Mouse (Mus musculus): ENCODE data around the gene Efcab9. TPM values are rescaled to one million over a fixed set of nuclear protein-coding genes. Genes with fewer than 3 reads are reported as not detected.
A peak's percentile ranks its signal among the peaks of the same experiment; 100 is the strongest.

Gene Efcab9
- polyA plus RNA-seq, 1 experiment: not detected

GRCm38 (mm10) chr11:32561465-32562355 lies 29.8 kb upstream of the Efcab9 start:
- TF ChIP-seq POLR2A (IDR thresholded peaks at IDR 0.05; ENCODE audit: borderline replicate concordance, control insufficient read depth, low read depth, low read length): no peak
- TF ChIP-seq CTCF (IDR thresholded peaks at IDR 0.05; ENCODE audit: control insufficient read depth, insufficient read depth, low read length): no peak
- WGBS: 34% methylated on average over 10 of the region's 10 CpGs
- H3K4me1 ChIP-seq (ENCODE audit: control insufficient read depth, insufficient read depth, low read length): peaks cover 29% of the 10 kb centered on the region
- H3K4me3 ChIP-seq (replicated peaks; ENCODE audit: control insufficient read depth, low read depth, low read length): no peak overlapping the region
- no peak overlapping the region; the same call in 1 of the 2 replicates for H3K27ac ChIP-seq (ENCODE audit: control insufficient read depth, insufficient read depth, low read depth, low read length, poor library complexity)

GRCm38 (mm10) chr11:32560015-32560770 lies 28.3 kb upstream of the Efcab9 start:
- WGBS: 81% methylated on average over 12 of the region's 12 CpGs
- no peak for TF ChIP-seq POLR2A (IDR thresholded peaks at IDR 0.05; ENCODE audit: borderline replicate concordance, control insufficient read depth, low read depth, low read length)
- TF ChIP-seq CTCF (IDR thresholded peaks at IDR 0.05; ENCODE audit: control insufficient read depth, insufficient read depth, low read length): no peak
- H3K4me1 ChIP-seq (ENCODE audit: control insufficient read depth, insufficient read depth, low read length): peaks cover 28% of the 10 kb centered on the region
- no peak overlapping the region for H3K4me3 ChIP-seq (replicated peaks; ENCODE audit: control insufficient read depth, low read depth, low read length)
- no peak overlapping the region for H3K27ac ChIP-seq (ENCODE audit: control insufficient read depth, insufficient read depth, low read depth, low read length, poor library complexity)

- peaks cover 20% of the 10 kb centered on the region for H3K4me1 ChIP-seq (ENCODE audit: control insufficient read depth, insufficient read depth, low read length)
- TF ChIP-seq POLR2A (IDR thresholded peaks at IDR 0.05; ENCODE audit: borderline replicate concordance, control insufficient read depth, low read depth, low read length) (no peak), CTCF (IDR thresholded peaks at IDR 0.05; ENCODE audit: control insufficient read depth, insufficient read depth, low read length) (no peak)
- no peak overlapping the region for H3K4me3 ChIP-seq (replicated peaks; ENCODE audit: control insufficient read depth, low read depth, low read length)
- 8% methylated on average over 8 of the region's 8 CpGs for WGBS
- peak overlapping the region; percentile 74 for H3K27ac ChIP-seq (ENCODE audit: control insufficient read depth, insufficient read depth, low read depth, low read length, poor library complexity)
These were observed 26.8 kb upstream of the Efcab9 start for GRCm38 (mm10) chr11:32558677-32559076.

GRCm38 (mm10) chr11:32558026-32558425 lies 26.1 kb upstream of the Efcab9 start:
- H3K4me3 ChIP-seq (replicated peaks; ENCODE audit: control insufficient read depth, low read depth, low read length): no peak overlapping the region
- H3K27ac ChIP-seq (ENCODE audit: control insufficient read depth, insufficient read depth, low read depth, low read length, poor library complexity): no peak overlapping the region
- no peak for TF ChIP-seq POLR2A (IDR thresholded peaks at IDR 0.05; ENCODE audit: borderline replicate concordance, control insufficient read depth, low read depth, low read length)
- TF ChIP-seq CTCF (IDR thresholded peaks at IDR 0.05; ENCODE audit: control insufficient read depth, insufficient read depth, low read length): no peak
- 66% methylated on average over 4 of the region's 4 CpGs for WGBS
- H3K4me1 ChIP-seq (ENCODE audit: control insufficient read depth, insufficient read depth, low read length): peaks cover 17% of the 10 kb centered on the region

GRCm38 (mm10) chr11:32556333-32556990 lies 24.6 kb upstream of the Efcab9 start:
- 67% methylated on average over 10 of the region's 10 CpGs for WGBS
- H3K4me3 ChIP-seq (replicated peaks; ENCODE audit: control insufficient read depth, low read depth, low read length): no peak overlapping the region
- H3K27ac ChIP-seq (ENCODE audit: control insufficient read depth, insufficient read depth, low read depth, low read length, poor library complexity): no peak overlapping the region
- TF ChIP-seq CTCF (IDR thresholded peaks at IDR 0.05; ENCODE audit: control insufficient read depth, insufficient read depth, low read length) (no peak), POLR2A (IDR thresholded peaks at IDR 0.05; ENCODE audit: borderline replicate concordance, control insufficient read depth, low read depth, low read length) (no peak)
- peaks cover 19% of the 10 kb centered on the region for H3K4me1 ChIP-seq (ENCODE audit: control insufficient read depth, insufficient read depth, low read length)

GRCm38 (mm10) chr11:32555103-32555689 lies 23.3 kb upstream of the Efcab9 start:
- WGBS: 68% methylated on average over 12 of the region's 12 CpGs
- TF ChIP-seq CTCF (IDR thresholded peaks at IDR 0.05; ENCODE audit: control insufficient read depth, insufficient read depth, low read length) (no peak), POLR2A (IDR thresholded peaks at IDR 0.05; ENCODE audit: borderline replicate concordance, control insufficient read depth, low read depth, low read length) (no peak)
- Histone ChIP-seq H3K4me1 (ENCODE audit: control insufficient read depth, insufficient read depth, low read length) (peaks cover 22% of the 10 kb centered on the region), H3K4me3 (replicated peaks; ENCODE audit: control insufficient read depth, low read depth, low read length) (no peak overlapping the region), H3K27ac (ENCODE audit: control insufficient read depth, insufficient read depth, low read depth, low read length, poor library complexity) (peak overlapping the region; percentile 20)

- WGBS: 25% methylated on average over 14 of the region's 14 CpGs
- peak overlapping the region; percentile 92 for H3K27ac ChIP-seq (ENCODE audit: control insufficient read depth, insufficient read depth, low read depth, low read length, poor library complexity)
- H3K4me1 ChIP-seq (ENCODE audit: control insufficient read depth, insufficient read depth, low read length): peaks cover 22% of the 10 kb centered on the region
- no peak for TF ChIP-seq POLR2A (IDR thresholded peaks at IDR 0.05; ENCODE audit: borderline replicate concordance, control insufficient read depth, low read depth, low read length)
- no peak for TF ChIP-seq CTCF (IDR thresholded peaks at IDR 0.05; ENCODE audit: control insufficient read depth, insufficient read depth, low read length)
- peak overlapping the region; percentile 21 for H3K4me3 ChIP-seq (replicated peaks; ENCODE audit: control insufficient read depth, low read depth, low read length)
These were observed 22.5 kb upstream of the Efcab9 start for GRCm38 (mm10) chr11:32554141-32555091.
